Mouse (Mus musculus) lung, adult 18-20 months (tissue): ENCODE measurements at regions not wholly inside any gene's neighbourhood (a gene's known extent, or its start where the extent isn't known, plus 50 kb on each side); places are given as distances from the start of the nearest gene placed in this dataset.

Source experiments
- DNase-seq, 2 experiments: peaks; one replicate each; pipeline ENCODE4 v3.0.0; 2022; ENCODE audit warnings: mixed read lengths in 2 of 2

DNA sequence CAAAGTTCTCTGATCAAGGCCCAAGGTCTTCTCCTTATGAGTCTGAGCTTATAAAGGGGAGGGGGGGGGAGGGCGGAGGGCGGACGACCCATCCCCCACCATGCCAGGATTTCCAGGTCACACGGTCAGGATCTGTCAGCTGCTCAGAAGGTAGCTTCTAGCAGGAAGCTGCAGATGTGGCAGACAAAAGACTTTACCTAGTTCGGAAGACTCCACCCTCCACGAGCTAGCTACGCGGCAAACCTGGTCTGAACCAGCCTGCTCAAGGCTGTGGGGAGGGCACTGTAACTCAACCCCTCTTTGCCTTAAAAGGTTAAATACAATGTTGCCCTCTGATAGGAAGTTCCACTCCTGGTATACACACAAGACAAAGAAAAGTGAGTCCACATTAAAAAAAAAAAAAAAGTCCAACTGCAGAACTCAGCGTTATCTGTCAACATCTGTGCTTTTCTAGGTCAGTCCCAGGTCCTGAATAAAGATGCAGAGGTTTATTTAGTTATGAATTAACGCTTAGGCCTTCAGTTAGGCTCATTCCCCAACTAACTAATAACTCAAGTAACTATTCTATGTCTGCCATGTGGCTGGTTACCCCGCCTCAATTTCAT is 108.7 kb downstream of the Rpl14 start:
- DNase-seq: no peak

DNA sequence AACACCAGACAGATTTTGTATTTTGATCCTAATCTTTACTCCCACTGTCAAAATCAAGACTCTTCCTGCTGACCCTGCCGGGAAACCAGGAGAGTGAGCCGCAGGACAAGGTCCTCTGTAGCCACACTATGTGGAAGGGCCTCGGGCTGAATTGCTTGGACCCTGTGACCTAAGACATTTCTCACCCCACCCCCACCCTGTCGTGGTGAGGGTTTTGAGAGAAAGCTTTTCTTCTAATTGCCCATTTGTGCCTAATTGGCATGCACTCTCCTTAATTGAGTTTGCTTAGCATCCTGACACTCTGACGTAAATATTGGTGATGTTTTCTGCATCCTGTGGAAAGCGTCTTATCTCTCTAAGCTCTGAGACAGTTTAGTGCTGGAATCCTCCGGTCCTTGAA is 110.2 kb downstream of the Rpl14 start:
- DNase-seq: no peak

DNA sequence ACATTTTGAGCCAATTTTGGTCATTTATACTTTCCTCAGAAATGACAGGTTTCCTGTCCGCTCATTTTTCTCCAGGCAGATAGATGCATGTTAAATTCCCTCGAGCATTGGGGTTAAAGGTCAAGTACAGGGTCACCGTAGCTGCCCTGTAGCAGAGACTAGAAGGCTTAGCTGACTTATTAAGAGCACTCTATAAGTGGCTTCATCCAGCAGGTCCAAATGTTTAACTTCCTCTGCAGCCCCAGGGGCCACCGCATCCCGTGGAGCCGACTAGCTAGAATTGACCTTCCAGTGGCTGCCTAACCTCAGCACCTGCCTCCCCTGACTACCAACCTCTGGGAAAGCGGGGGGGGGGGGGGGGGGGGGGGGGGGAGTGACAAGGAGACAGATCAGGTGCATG is 114.7 kb downstream of the Rpl14 start:
- no peak for DNase-seq

- no peak for DNase-seq
These were observed 117.8 kb downstream of the Rpl14 start for GRCm38 (mm10) chr9:120689025-120689424.

DNA sequence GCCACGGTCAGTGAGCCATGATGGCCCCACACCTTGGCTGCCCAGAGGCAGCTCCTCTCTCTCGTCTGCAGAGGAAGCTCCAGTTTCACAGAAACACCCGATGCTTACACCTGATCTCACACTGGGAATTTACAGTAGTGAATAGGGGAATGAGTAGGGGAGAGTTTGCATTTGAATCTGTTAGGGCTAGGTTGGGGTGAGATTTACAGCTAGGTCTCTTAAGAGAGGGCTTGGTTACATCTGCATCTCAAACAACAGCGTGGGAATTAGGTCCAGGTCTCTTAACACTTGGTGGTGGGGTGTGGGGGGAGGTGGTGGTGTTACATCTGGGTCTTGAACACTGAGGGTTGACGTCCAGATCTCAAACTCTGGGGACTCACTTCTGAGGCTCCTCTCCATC is 119.3 kb downstream of the Rpl14 start:
- no peak for DNase-seq

- peak; percentile 83 to 89 for DNase-seq
These were observed 120.0 kb downstream of the Rpl14 start for GRCm38 (mm10) chr9:120690961-120691941.

DNA sequence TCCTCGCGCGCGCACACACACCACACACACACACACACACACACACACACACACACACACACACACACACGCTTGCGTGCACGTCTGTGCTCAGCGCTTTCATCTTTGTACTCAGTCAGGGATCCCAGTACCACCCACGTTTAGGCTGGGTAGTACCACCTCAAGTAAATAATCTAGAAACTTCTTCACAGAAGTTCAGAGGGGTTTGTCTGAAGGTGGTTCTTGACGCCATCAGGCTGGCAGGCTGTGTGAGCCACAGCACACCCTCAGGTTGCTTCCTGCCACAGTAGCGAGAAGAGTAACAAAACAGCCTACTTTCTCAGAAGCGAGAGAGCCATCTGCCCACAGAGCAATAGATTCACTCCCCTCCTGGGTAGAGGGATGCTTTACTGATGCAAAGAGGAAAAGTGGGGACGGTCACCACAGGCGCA is 120.7 kb downstream of the Rpl14 start:
- DNase-seq: no peak

DNA sequence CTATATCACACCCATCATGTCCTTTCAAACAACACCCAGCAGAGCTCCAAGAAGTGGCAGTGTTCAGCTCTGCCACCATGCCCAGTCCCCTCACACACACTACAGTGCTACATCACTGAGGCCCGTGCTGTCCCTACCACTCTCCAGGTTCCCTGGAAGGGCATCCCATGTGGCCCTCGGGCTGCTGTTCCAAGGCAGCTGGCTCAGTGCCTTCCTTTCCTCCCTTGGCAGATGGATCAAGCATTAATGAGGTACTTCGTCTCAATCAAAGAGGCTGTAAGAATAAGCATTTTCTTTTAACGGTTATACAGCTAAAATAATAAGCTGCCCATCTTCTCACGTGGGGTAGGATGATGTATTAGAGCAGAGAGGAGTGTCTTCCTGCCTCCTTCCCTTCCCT is 123.2 kb downstream of the Rpl14 start:
- DNase-seq: no peak

GRCm38 (mm10) chr9:120695966-120696365 is 124.7 kb downstream of the Rpl14 start:
- peak in 1 of 2 experiments; percentile 22 for DNase-seq

DNA sequence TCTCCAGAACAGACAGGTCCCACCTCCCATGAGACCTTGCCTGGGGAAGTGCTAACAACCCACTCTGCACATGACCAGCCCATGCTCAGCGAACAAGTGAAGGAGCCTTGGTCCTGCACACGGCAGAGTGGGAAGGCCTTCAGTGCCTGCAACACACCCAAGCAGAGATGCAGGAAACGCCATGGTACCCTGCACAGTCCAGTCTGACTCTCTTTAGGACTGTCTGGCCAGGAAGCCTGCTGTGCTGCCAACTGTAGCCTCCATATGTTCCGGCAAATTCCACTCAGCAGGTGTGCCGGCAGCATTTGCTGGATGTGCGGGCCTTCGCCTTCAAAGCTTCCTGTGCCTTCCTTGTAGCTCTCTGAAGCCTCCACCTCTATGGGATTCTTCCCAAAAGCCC is 126.5 kb downstream of the Rpl14 start:
- no peak for DNase-seq

DNA sequence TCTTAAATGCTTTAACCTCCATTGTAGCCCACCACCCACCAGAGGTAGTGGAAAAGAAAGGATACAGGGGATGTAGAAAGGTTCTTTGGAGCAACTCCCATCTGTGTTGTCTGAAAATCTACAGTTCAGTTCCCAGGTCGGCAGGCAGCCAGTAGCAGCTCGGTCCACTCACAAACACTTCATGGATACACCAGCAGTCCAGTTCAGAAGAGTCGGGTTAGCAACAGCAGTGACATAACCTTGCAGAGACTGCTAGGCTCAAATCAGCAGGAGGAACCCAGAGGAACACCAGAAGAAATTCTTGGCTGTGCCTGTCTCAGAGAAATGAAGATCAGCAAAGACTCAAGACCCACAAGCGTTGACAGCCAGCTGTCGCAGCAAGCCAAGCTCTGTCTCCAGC is 128.5 kb downstream of the Rpl14 start:
- DNase-seq: peak; percentile 38 to 41

DNA sequence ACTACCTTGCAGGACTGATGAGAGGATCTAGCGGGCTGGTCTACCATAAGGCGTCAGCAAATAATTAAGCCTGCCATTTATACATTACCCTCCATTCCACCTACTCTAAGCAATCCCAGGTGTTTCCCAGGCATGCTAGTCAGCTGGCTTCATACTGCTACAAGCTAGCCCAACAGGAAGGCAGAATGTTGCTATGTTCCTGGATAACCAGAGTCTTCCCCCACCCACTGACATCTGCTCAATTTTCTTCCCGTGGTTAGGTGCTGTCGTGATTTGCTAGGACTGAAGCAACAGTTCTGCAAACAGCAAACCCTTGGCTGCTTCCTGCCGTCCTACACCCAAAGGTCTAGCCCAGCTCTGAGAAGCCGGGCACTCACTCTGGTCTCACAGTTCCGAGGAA is 131.6 kb downstream of the Rpl14 start:
- no peak for DNase-seq

GRCm38 (mm10) chr9:120703291-120703930 is 132.2 kb downstream of the Rpl14 start:
- DNase-seq: peak in 1 of 2 experiments; percentile 19

DNA sequence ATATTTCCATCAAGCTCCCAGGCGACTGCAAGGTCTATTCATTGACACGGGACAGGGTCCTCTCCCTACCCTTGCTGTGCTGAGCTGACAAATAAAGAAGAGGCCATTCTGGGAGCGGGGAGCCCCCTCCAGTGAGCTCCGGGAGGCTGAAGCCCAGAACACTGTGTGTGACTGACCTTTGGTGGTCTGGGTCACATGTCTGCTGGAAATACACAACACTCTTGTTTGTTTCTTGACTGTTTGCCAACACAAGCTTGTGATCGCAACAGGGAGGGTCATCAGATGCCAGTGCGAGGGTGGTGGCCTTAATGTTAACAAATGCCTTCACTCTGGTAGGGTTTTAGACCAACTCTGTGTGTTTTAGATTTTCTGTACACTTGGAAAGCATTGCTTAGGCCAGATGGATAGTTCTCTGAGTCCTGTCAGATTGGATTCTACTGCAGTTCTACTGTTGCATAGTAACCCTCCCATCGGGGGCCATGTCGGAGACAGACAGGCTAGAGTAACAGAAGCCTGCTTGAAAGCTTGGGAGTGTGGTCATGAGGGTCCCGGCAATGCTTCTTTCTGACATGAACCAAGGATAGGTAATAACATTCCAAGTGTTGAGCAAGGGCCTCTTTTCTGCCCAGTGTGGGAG is 135.4 kb downstream of the Rpl14 start:
- peak in 1 of 2 experiments; percentile 17 for DNase-seq

GRCm38 (mm10) chr9:120708507-120708906 is 137.3 kb downstream of the Rpl14 start:
- no peak for DNase-seq

DNA sequence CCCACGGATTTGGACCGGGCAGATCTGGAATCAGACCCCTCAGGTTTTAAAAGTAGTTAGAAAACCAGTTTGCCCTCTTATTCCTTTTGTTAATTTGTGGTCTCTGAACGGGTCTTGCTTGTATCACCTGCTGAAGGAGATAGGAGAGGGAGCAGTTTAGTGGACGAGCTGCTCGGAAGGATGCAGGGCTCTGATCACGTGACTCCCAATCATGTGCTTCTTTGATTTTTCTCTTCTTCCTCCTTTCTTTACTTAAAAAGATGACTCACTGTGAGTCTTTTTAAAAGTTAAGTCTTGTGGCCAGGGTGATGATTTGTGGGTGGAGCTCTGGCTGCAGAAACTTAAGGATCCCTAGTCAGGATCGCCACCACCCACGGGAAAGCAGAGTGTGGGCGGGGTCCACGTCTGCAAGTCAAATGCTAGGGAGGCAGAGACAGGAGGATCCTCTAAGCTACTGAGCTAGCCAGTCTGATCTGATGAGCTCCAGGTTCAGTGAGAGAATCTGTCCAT is 138.0 kb downstream of the Rpl14 start:
- peak in 1 of 2 experiments; percentile 26 for DNase-seq

- no peak for DNase-seq
These were observed 141.7 kb downstream of the Rpl14 start for GRCm38 (mm10) chr9:120712987-120713386.

GRCm38 (mm10) chr9:120715665-120716121 is 144.4 kb downstream of the Rpl14 start:
- DNase-seq: no peak

DNA sequence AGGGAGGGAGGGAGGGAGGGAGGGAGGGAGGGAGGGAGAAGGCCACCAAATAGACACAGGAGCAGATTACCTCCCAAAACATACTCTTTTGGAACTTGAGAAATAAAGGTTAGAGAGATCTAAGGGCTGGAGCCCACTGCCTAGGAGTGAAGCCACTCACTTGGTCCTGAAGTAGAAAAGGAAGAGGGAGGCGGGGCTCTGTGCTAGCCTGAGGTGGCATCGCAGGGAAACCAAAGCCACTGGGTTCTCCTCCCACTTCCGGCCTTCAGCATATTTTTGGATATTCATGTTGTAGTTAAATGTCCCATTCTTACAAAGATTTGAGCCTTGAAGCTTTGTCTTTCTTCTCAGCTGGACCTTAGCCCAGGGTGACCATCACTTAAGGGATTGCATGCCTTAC is 147.6 kb downstream of the Rpl14 start:
- no peak for DNase-seq

DNA sequence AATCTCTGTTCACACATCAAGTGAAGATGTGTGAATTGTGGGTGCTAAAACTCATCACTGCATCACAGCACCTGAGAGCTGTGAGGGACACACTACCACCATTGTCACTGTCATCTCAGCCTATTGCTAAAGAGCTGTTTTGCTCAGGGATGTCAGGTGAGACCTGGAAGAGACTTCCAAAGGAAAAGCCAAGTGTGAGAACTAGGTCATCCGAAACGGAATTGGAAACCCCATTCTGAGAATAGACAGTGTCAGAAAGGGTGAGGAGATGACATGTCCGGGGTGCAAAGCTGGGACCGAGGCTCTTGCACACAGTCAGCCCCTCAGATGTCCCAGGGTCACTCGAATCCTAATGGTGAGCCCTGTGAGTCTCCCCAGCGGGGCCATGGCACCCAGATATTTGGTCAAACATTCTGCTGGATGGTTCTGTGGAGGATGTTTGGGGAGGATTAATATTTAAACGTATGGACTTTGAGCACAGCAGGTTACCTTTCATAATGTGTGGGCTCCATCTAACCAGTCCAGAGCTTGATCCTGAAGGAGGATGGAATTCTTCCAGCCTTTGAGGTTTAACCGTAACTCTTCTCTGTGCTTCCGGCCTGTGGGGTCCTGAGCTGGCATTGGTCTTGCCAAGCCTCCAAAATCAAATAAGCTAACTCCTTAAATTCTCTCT is 150.3 kb downstream of the Rpl14 start:
- no peak for DNase-seq

- DNase-seq: no peak
These were observed 151.8 kb downstream of the Rpl14 start for GRCm38 (mm10) chr9:120723026-120723425.
